Mouse (Mus musculus) embryonic fibroblast, embryonic 13.5 days (primary cell): ENCODE measurements around the gene Hist1h2ae. TPM values are rescaled to one million over a fixed set of nuclear protein-coding genes. Genes with fewer than 3 reads are reported as not detected.
A peak's percentile ranks its signal among the peaks of the same experiment; 100 is the strongest.
"Not testable (repeated sequence)": the region's sequence is repeated elsewhere in the genome, so short reads cannot be mapped to it uniquely, and the experiment has no call there.

Experiments used
- H3K27ac ChIP-seq: 2 replicates; pipeline ENCODE4 v1.5.1; 2012; ENCODE audit warnings: low read length, control low read depth, inconsistent platforms; ENCODE audit not compliant: insufficient read depth
- H3K4me1 ChIP-seq: 2 replicates; pipeline ENCODE4 v1.6.1; 2011; ENCODE audit warnings: low read length; ENCODE audit not compliant: control insufficient read depth, insufficient read depth
- H3K4me3 ChIP-seq: 2 replicates; pipeline ENCODE4 v1.5.1; 2011; ENCODE audit warnings: mild to moderate bottlenecking, control low read depth, low read length; ENCODE audit not compliant: insufficient read depth
- CTCF ChIP-seq: IDR thresholded peaks from 2 replicates; pipeline ENCODE4 v1.5.1; 2011; ENCODE audit warnings: mild to moderate bottlenecking, control low read depth, low read length, moderate library complexity, borderline replicate concordance; ENCODE audit not compliant: insufficient read depth
- POLR2A ChIP-seq: IDR thresholded peaks from 2 replicates; pipeline ENCODE4 v1.6.1; 2011; ENCODE audit warnings: low read depth, mild to moderate bottlenecking, control low read depth, low read length, moderate library complexity
- polyA plus RNA-seq: library from polyadenylated mRNA; stranded (reverse); fragments of >200 nt; gene quantifications from 2 replicates; pipeline ENCODE4 v1.2.4, GENCODE M21; 2011; ENCODE audit warnings: low read depth; ENCODE audit not compliant: missing spikeins, insufficient read length

Hist1h2ae gene
- polyA plus RNA-seq, 1 experiment, result 6.0 TPM

DNA sequence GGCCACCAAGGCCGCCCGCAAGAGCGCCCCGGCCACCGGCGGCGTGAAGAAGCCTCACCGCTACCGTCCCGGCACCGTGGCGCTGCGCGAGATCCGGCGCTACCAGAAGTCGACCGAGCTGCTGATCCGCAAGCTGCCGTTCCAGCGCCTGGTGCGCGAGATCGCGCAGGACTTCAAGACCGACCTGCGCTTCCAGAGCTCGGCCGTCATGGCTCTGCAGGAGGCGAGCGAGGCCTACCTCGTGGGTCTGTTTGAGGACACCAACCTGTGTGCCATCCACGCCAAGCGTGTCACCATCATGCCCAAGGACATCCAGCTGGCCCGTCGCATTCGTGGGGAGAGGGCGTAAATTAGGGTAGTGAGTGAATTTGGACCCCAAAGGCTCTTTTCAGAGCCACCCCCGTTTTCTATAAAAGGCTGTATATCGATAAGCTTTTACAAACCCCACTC lies 4.9 kb upstream of the Hist1h2ae start:
- not testable (repeated sequence) for H3K4me1 ChIP-seq
- H3K4me3 ChIP-seq, result peak overlapping the region; percentile 54
- peak; percentile 81 for TF ChIP-seq POLR2A
- H3K27ac ChIP-seq, result peak overlapping the region; percentile 80

DNA sequence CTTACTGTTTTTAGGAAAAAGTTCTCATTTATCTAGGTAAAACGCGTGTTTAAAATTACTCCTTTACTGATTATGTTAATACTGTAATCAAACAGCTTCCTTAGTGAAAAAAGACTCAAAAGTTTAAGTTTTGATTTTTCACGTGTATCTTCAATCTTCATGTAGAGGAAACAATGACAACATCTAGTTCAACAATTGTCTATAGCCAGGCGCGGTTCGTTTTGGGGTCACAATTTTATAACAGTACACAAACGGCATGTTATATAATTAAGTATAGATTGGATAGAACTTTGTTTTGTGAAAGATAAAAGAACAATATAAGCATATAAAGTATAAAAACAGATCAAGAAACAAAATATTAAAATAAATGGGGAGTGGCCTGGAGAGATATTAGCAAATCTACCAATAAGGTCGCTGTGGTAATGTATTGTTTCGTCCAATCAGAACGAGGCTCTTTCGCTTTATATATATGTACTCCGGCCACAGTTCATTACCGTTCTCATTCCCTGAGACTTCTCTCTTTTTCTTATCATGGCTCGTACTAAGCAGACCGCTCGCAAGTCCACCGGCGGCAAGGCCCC lies 4.3 kb upstream of the Hist1h2ae start, which contains the start of gene Hist1h3d:
TSS of gene Hist1h3d (plus strand) at position 493 of the 581 bp plus-strand sequence.
- H3K4me3 ChIP-seq, result peak within 1 kb of the TSS; percentile 54
- TF ChIP-seq POLR2A (no peak; the same call in 1 of the 2 replicates), CTCF (no peak)
- no peaks in the 10 kb centered on the region for H3K4me1 ChIP-seq
- peak within 1 kb of the TSS; percentile 85 for H3K27ac ChIP-seq

DNA sequence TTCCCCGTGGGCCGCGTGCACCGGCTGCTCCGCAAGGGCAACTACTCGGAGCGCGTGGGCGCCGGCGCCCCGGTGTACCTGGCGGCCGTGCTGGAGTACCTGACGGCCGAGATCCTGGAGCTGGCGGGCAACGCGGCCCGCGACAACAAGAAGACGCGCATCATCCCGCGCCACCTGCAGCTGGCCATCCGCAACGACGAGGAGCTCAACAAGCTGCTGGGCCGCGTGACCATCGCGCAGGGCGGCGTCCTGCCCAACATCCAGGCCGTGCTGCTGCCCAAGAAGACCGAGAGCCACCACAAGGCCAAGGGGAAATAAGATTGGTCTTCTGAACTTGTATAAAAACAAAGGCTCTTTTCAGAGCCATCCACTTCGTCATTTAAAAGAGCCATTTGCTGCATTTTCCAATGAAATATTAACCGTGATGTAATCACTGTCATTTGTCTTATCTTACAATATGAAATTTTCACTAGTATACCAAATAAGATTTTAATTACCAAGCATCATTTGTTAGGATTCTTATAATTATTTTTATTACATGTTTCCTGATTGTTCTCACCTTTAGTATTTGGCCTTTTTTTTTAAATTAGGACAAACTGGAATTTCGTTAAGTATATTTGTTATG lies 3.6 kb upstream of the Hist1h2ae start:
- not testable (repeated sequence) for H3K4me1 ChIP-seq
- peak overlapping the region; percentile 85 for H3K27ac ChIP-seq
- peak; percentile 65; the same call in 1 of the 2 replicates for TF ChIP-seq POLR2A
- peak overlapping the region; percentile 13; the same call in 1 of the 2 replicates for H3K4me3 ChIP-seq

DNA sequence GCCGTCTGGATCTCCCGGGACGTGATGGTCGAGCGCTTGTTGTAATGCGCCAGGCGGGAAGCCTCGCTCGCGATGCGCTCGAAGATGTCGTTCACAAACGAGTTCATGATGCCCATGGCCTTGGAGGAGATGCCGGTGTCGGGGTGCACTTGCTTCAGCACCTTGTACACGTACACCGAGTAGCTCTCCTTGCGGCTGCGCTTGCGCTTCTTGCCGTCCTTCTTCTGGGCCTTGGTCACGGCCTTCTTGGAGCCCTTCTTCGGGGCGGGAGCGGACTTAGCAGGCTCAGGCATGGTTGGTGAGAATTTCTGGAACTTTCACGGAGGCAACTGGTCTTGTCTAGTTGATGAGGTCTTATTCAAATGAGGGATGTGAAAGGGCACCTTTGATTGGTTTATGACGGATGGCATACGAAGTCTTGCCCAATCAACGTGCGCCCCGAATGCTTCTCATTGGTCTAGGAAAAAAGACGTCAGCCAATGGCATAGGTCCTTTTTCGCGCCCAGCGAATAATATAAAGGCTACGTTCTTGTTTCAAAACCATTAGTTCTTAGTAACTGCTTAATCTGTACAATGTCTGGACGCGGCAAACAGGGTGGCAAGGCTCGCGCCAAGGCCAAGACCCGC lies 3.0 kb upstream of the Hist1h2ae start, which contains the start of the genes Hist1h2bf and Hist1h2ad:
TSS of gene Hist1h2bf (minus strand) at position 299 of the 627 bp plus-strand sequence.
TSS of gene Hist1h2ad (plus strand) at position 484 of the 627 bp plus-strand sequence.
- peak; percentile 69; the same call in 1 of the 2 replicates for TF ChIP-seq POLR2A
- Histone ChIP-seq H3K4me3 (peak within 1 kb of the TSS; percentile 49), H3K27ac (peak within 1 kb of the TSS; percentile 92)
- not testable (repeated sequence) for H3K4me1 ChIP-seq

DNA sequence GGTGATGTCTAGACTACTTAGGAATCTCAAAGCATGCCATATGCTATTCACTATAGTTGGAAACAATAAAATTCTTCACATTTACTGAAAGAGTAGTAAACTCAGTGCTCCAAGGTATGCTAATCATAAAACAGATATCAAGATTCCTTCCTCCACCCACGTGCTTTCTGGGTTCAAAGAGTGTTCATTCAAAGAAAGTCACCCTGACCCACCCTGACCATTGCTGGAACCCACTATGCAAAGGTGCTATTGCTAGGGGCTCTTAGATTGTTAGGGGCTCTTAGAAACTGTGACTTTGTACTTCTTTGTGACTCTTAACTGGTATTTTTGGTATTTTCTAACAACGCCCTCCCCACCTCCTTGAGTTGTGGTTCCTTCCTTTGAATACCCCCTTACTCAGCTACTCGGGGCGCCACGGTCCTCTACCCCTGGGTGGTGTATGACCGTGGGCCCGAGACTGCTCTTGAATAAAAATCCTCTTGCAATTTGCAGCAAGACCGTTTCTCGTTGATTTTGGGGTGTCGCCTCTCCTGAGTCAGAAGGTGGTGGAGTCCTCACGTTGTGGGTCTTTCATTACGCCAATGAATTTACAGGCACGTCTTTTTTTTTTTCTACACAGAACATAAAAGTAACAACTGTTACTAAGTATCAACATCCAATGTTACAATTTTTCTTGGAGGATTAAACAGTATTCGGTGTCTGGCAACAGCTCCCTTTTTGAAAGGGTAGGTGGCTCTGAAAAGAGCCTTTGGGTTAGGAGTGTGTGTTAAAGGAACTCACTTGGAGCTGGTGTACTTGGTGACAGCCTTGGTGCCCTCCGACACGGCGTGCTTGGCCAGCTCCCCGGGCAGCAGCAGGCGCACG lies 2.2 kb upstream of the Hist1h2ae start:
- Histone ChIP-seq H3K27ac (peak overlapping the region; percentile 92), H3K4me3 (peak overlapping the region; percentile 49)
- H3K4me1 ChIP-seq, result not testable (repeated sequence)
- TF ChIP-seq POLR2A, result peak; percentile 42; the same call in 1 of the 2 replicates

DNA sequence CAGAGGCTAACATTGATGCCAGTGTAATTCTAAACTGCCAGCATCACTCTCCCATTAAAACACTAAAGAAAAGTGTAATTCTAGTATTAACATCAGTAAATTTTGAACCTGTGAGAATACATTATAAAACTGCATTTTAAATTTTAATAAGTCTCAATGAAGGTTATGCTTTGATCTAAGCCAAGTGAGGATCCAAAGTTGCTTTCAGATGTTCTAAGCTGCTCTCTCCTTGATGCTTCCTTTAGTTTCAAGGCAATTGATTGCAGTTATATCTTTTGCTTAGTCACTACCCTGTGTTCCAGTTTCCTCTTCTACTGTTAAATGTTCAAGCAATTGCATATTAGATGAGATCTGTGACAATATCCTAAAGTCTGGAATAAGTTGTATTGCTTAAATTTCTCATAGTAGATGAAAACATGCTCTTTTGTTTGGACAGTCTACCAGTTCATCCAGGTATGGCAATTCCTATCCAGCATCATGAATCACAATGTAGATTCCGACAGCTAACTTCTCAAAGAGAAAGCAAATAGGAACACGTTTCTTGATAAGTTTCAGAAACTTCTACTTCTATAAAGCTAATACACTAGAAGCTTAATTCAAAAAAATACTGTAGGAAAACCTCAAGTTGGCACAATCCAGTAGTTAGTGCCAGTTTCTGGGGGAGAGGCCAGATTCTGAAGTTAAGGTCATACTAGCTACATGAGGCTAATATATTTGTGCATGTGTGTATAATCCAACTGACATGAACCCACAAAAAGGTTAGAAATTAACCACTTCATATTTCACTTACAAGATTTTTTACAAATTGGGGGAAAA lies 1.4 kb upstream of the Hist1h2ae start:
- Histone ChIP-seq H3K4me3 (peak overlapping the region; percentile 35), H3K27ac (peak overlapping the region; percentile 92), H3K4me1 (no peaks in the 10 kb centered on the region)
- TF ChIP-seq POLR2A (peak; percentile 57; the same call in 1 of the 2 replicates), CTCF (no peak)

DNA sequence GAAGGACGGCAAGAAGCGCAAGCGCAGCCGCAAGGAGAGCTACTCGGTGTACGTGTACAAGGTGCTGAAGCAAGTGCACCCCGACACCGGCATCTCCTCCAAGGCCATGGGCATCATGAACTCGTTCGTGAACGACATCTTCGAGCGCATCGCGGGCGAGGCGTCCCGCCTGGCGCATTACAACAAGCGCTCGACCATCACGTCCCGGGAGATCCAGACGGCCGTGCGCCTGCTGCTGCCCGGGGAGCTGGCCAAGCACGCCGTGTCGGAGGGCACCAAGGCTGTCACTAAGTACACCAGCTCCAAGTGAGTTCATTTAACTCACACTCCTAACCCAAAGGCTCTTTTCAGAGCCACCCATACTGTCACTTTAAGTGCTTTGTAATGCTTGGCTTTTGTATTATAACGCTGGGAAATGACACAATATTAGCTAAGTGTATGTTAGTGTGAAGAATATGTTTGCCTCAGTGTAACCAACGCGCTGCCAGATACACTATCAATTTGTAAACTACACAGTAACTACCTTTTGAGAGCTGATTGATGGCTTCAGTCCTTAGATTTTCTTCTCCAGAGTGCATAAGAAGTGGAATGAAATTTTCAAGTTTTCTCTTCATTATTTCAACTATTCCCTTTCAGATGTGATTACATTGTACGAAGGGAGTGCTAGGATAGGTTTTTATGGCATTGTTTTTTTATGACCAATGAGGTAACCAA lies 641 bp upstream of the Hist1h2ae start:
- Histone ChIP-seq H3K4me3 (peak overlapping the region; percentile 65), H3K27ac (peak overlapping the region; percentile 85)
- peak; percentile 80 for TF ChIP-seq POLR2A
- not testable (repeated sequence) for H3K4me1 ChIP-seq

DNA sequence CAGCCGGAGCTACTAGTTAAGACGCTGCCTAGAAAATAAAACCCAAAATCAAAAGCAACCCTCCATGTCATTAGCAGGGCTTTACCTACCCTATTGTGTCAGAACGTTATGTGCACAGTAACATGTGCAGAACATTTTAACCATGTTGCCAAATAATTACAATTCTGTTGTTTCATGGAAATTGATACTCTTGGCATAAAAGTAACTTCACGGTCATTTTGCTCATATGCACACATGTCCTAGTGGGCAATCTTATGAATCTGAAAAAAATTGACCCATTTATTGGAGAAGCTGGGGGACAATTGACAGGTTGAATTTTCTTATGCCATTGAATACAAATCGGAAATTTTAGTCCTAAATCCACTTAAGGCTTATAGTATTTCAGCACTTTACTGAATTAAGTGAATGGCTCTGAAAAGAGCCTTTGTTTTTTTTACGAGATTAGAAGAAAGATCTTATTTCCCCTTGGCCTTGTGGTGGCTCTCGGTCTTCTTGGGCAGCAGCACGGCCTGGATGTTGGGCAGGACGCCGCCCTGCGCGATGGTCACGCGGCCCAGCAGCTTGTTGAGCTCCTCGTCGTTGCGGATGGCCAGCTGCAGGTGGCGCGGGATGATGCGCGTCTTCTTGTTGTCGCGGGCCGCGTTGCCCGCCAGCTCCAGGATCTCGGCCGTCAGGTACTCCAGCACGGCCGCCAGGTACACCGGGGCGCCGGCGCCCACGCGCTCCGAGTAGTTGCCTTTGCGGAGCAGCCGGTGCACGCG lies 579 bp downstream of the Hist1h2ae start:
- peak overlapping the region; percentile 24 for H3K4me3 ChIP-seq
- peak; percentile 75; the same call in 1 of the 2 replicates for TF ChIP-seq POLR2A
- H3K4me1 ChIP-seq, result not testable (repeated sequence)
- peak overlapping the region; percentile 84 for H3K27ac ChIP-seq
